Mouse (Mus musculus): ENCODE data around the gene Iqgap1.

GRCm38 (mm10) chr7:80840937-80841336 is 15.2 kb upstream of the Iqgap1 start:
- TF ChIP-seq CTCF (IDR thresholded peaks at IDR 0.05) (no peak), POLR2A (IDR thresholded peaks at IDR 0.05; ENCODE audit: insufficient read depth, low read depth, low read length) (no peak), EP300 (IDR thresholded peaks at IDR 0.05; ENCODE audit: insufficient read depth, low read depth, low read length) (no peak)
